Mouse (Mus musculus) liver, postnatal 0 days (tissue): Measurements from ENCODE around the gene Bud13.

Experiments
- CTCF ChIP-seq: sonication (generic); IDR thresholded peaks from 2 replicates; pipeline ENCODE4 v1.5.1; 2016; ENCODE audit warnings: antibody characterized with exemption, low read depth
- EP300 ChIP-seq: IDR thresholded peaks from 2 replicates; pipeline ENCODE4 v1.6.1; 2016; ENCODE audit warnings: antibody characterized with exemption, low read depth, mild to moderate bottlenecking

GRCm38 (mm10) chr9:46272677-46273454 is 9.9 kb upstream of the Bud13 start, which contains the start of gene Zpr1:
- TF ChIP-seq EP300 (peak; percentile 42; the same call in 1 of the 2 replicates), CTCF (peak; percentile 70)
